Mouse (Mus musculus): ENCODE measurements around the gene Eya2.

Gene Eya2

GRCm38 (mm10) chr2:165717182-165718176, 122.6 kb downstream of the Eya2 start:
- peak in 1 of 2 experiments; percentile 34 for DNase-seq

- no peak for DNase-seq
Measured at GRCm38 (mm10) chr2:165719382-165719781, 124.5 kb downstream of the Eya2 start.

GRCm38 (mm10) chr2:165721941-165722340, 127.1 kb downstream of the Eya2 start:
- no peak for DNase-seq

- DNase-seq, result no peak
Measured at GRCm38 (mm10) chr2:165732552-165733238, 137.9 kb downstream of the Eya2 start.

- no peak for DNase-seq
Measured at GRCm38 (mm10) chr2:165733701-165734100, 138.9 kb downstream of the Eya2 start.

- no peak for DNase-seq
Measured at GRCm38 (mm10) chr2:165736297-165736696, 141.5 kb downstream of the Eya2 start.

- no peak for DNase-seq
Measured at GRCm38 (mm10) chr2:165740381-165740780, 145.5 kb downstream of the Eya2 start.

- DNase-seq, result no peak
Measured at GRCm38 (mm10) chr2:165740982-165741381, 146.2 kb downstream of the Eya2 start.

- no peak for DNase-seq
Measured at GRCm38 (mm10) chr2:165741526-165742050, 146.8 kb downstream of the Eya2 start.

- DNase-seq, result no peak
Measured at GRCm38 (mm10) chr2:165742210-165742786, 147.5 kb downstream of the Eya2 start.

GRCm38 (mm10) chr2:165745306-165746098, 150.7 kb downstream of the Eya2 start:
- DNase-seq, result peak; percentile 35 to 40

GRCm38 (mm10) chr2:165747975-165748374, 153.1 kb downstream of the Eya2 start:
- no peak for DNase-seq

- no peak for DNase-seq
Measured at GRCm38 (mm10) chr2:165748426-165748825, 153.6 kb downstream of the Eya2 start.

GRCm38 (mm10) chr2:165751068-165751467, 156.2 kb downstream of the Eya2 start:
- peak; percentile 28 to 39 for DNase-seq

- no peak for DNase-seq
Measured at GRCm38 (mm10) chr2:165752704-165753103, 157.9 kb downstream of the Eya2 start.

- peak in 1 of 2 experiments; percentile 41 for DNase-seq
Measured at GRCm38 (mm10) chr2:165757799-165758198, 163.0 kb downstream of the Eya2 start.

- DNase-seq, result no peak
Measured at GRCm38 (mm10) chr2:165758534-165758933, 163.7 kb downstream of the Eya2 start.

GRCm38 (mm10) chr2:165759421-165759985, 164.7 kb downstream of the Eya2 start:
- DNase-seq, result no peak

GRCm38 (mm10) chr2:165768805-165769358, 174.1 kb downstream of the Eya2 start:
- DNase-seq, result no peak

GRCm38 (mm10) chr2:165769375-165769948, 174.6 kb downstream of the Eya2 start:
- peak; percentile 80 to 85 for DNase-seq

GRCm38 (mm10) chr2:165778927-165779326, 184.1 kb downstream of the Eya2 start:
- DNase-seq, result peak; percentile 90 to 93

Measured in cerebellum, postnatal 10 days (tissue).